Mouse (Mus musculus) hematopoietic stem cell, adult 5-6 weeks (primary cell): ENCODE measurements around the gene Klhl18. TPM values are rescaled to one million over a fixed set of nuclear protein-coding genes. Genes with fewer than 3 reads are reported as not detected.
A peak's percentile ranks its signal among the peaks of the same experiment; 100 is the strongest.
"Not testable (repeated sequence)": the region's sequence is repeated elsewhere in the genome, so short reads cannot be mapped to it uniquely, and the experiment has no call there.

ENCODE experiments used
- ATAC-seq, 2 experiments: fragments of 125-278 bp in 1 of 2; replicated peaks in 1 of 2; 2 replicates each; pipeline ENCODE4 v1.8.0; 2016 to 2017; ENCODE audit warnings: inconsistent platforms in 2 of 2, mild to moderate bottlenecking in 2 of 2, moderate number of reproducible peaks in 2 of 2, low read depth in 1 of 2, moderate TSS enrichment in 1 of 2; ENCODE audit not compliant: low FRiP score in 2 of 2, poor library complexity in 2 of 2, severe bottlenecking in 2 of 2, insufficient read depth in 1 of 2, low TSS enrichment in 1 of 2
- total RNA-seq: library from RNA; stranded (forward); fragments of 172-1452, 232-1000 nt; gene quantifications from 2 replicates; pipeline ENCODE4 v1.2.3, GENCODE M21; 2017

The Klhl18 gene
- total RNA-seq, 1 experiment from 2014 or later, result 12.6 TPM

GRCm38 (mm10) chr9:110440559-110440958 is 35.9 kb downstream of the Klhl18 start:
- peak; percentile 86 for ATAC-seq

GRCm38 (mm10) chr9:110440049-110440448 is 36.4 kb downstream of the Klhl18 start:
- ATAC-seq, result peak in 1 of 2 experiments; percentile 59; a peak in 1 of 4 replicates

- ATAC-seq, result no peak
These were observed 40.5 kb downstream of the Klhl18 start for GRCm38 (mm10) chr9:110436041-110436440.

GRCm38 (mm10) chr9:110433045-110433444 is 43.4 kb downstream of the Klhl18 start:
- no peak for ATAC-seq

GRCm38 (mm10) chr9:110431241-110431640 is 45.3 kb downstream of the Klhl18 start:
- no peak for ATAC-seq

GRCm38 (mm10) chr9:110419511-110420112 is 56.9 kb downstream of the Klhl18 start, which contains the start of gene Ngp:
Gene Ngp (plus strand): TSS chr9:110419747.
- peak; percentile 19 to 36; a peak in 2 of 4 replicates for ATAC-seq

GRCm38 (mm10) chr9:110413785-110414184 is 62.7 kb downstream of the Klhl18 start:
- no peak; a peak in 1 of 4 replicates for ATAC-seq

GRCm38 (mm10) chr9:110412926-110413325 is 63.6 kb downstream of the Klhl18 start:
- ATAC-seq, result no peak

- peak; percentile 53 to 61 for ATAC-seq
These were observed 65.3 kb downstream of the Klhl18 start for GRCm38 (mm10) chr9:110410908-110411887.

- ATAC-seq, result peak; percentile 81 to 91
These were observed 68.3 kb downstream of the Klhl18 start, which contains the start of gene Ptpn23 for GRCm38 (mm10) chr9:110408099-110408773. Gene Ptpn23 (minus strand): TSS chr9:110408213.

GRCm38 (mm10) chr9:110407311-110408098 is 69.0 kb downstream of the Klhl18 start:
- peak; percentile 1 to 33; a peak in 2 of 4 replicates for ATAC-seq

GRCm38 (mm10) chr9:110403240-110403639 is 73.3 kb downstream of the Klhl18 start:
- ATAC-seq, result not testable (repeated sequence)

GRCm38 (mm10) chr9:110402731-110403130 is 73.8 kb downstream of the Klhl18 start:
- no peak for ATAC-seq

- ATAC-seq, result no peak
These were observed 75.8 kb downstream of the Klhl18 start for GRCm38 (mm10) chr9:110400650-110401049.

GRCm38 (mm10) chr9:110393295-110393694 is 83.2 kb downstream of the Klhl18 start:
- ATAC-seq, result no peak

GRCm38 (mm10) chr9:110390843-110391242 is 85.7 kb downstream of the Klhl18 start:
- ATAC-seq, result no peak

GRCm38 (mm10) chr9:110388011-110388410 is 88.5 kb downstream of the Klhl18 start:
- no peak for ATAC-seq
